Mouse (Mus musculus) lung, adult 2 months (tissue): ENCODE results near the gene Hacd2.

Source experiments
- CTCF ChIP-seq: fragments of 200-500 bp; IDR thresholded peaks from 2 replicates; pipeline ENCODE4 v1.5.1; 2011; ENCODE audit warnings: mild to moderate bottlenecking, low read length, control low read depth; ENCODE audit not compliant: insufficient read depth
- POLR2A ChIP-seq: fragments of 200-500 bp; IDR thresholded peaks from 2 replicates; pipeline ENCODE4 v1.6.1; 2011; ENCODE audit warnings: low read depth, mild to moderate bottlenecking, control low read depth, low read length, borderline replicate concordance; ENCODE audit errors: extremely low read depth

- TF ChIP-seq CTCF (no peak), POLR2A (no peak)
Observed at GRCm38 (mm10) chr16:34997052-34997451, 25.2 kb upstream of the Hacd2 start.
